Mouse (Mus musculus): Measurements from ENCODE around the gene Tfpt. TPM values are rescaled to one million over a fixed set of nuclear protein-coding genes. Genes with fewer than 3 reads are reported as not detected.

Gene Tfpt
- polyA plus RNA-seq (2015; fragmentation: Nextera tagmentation; extraction: Ambion mirVana), result 10.4 and 12.2 TPM in 2 replicates

DNA sequence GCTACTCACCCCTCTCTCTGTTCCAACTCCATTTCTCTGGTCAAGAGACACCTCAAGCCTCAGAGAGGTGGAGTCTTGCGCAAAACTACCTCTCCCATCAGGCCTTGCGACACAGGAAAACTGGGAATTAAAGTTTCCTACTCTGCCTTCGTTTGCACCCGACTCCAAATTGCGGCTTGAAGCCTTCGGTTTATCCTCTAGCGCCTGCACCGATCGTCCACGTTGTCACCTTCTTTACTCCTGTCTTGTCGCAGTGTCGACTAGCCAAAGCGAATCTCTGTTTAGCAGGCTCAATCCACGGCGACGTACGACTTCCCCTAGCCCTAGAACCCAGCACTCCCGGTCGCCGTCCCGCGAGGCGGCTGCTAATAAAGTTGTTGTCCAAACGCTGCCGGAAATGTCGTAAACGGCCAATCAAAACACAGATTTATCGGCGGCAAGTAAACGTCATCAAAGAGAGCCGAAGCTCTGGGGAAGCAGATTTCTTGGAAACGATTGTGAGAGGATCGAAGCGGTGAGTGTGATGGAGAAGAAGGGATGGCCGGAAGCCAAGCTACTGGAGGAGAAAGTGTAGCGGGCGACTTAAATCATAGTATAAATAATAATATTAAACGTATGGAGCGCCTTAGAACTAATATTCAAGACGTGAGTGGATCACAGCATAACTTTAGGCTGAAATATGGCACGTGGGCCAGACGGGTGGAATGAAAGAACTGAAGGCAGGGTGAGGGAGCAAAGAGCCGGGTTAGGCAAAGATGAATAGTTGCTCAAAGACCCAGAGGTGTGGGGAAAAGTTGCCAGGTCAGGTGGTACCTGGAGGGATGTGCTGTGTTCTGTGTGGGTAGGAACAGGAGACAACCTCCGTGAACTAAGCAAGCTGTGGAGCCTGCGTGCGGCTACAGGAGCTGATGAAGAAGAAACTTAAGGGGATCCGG, at the start of gene Tfpt, which contains the start of gene Prpf31:
TSS of gene Tfpt (minus strand) at position 387 of the 935 bp plus-strand sequence.
TSS of gene Prpf31 (plus strand) at position 443 of the 935 bp plus-strand sequence.
- WGBS (ENCODE audit: insufficient replicate concordance), result under 1% methylated on average over 47 of the region's 47 CpGs
- no peaks in the 10 kb centered on the region for H3K27me3 ChIP-seq
- ATAC-seq (ENCODE audit: insufficient read depth), result peak; percentile 89
- peaks cover 43% of the 10 kb centered on the region for H3K36me3 ChIP-seq (replicated peaks)
- peaks cover 25% of the 10 kb centered on the region for H3K4me1 ChIP-seq (replicated peaks)
- H3K4me2 ChIP-seq, result peak within 1 kb of the TSS; percentile 93
- peak within 1 kb of the TSS; percentile 75 for H3K9ac ChIP-seq
- H3K4me3 ChIP-seq (replicated peaks), result peak within 1 kb of the TSS; percentile 78
- H3K9me3 ChIP-seq (replicated peaks), result no peaks in the 10 kb centered on the region
- H3K27ac ChIP-seq (replicated peaks), result peak within 1 kb of the TSS; percentile 91

DNA sequence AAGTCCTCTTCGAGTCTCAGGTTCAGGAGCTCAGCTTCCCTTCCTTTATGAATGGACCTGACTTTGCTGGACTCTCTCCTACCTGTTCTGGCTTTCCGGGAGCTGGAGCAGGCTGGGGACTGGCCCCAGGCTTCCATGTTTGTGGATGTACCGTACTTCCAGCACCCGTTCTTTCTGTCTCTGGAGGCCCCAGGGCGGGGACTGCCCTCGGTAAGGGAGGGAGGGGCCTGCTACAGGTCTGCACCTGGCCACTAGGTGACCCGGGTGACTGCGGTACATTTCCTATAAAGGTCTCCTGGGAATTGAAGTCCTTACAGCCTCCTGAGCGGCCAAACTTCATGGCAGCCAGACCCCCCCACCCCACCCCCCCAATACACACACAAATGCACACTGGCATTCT, 47.6 kb upstream of the Tfpt start, which contains the start of gene Tmc4:
TSS of gene Tmc4 (minus strand) at position 212 of the 400 bp plus-strand sequence.
- 0 out of 2 replicates have a peak, but pooled peaks cover 6% of the 10 kb centered on the region for H3K36me3 ChIP-seq (replicated peaks)
- no peaks in the 10 kb centered on the region for H3K27me3 ChIP-seq
- H3K4me1 ChIP-seq (replicated peaks), result no peaks in the 10 kb centered on the region; the same call in 1 of the 2 replicates
- no peak within 1 kb of the TSS for H3K4me2 ChIP-seq
- ATAC-seq (ENCODE audit: insufficient read depth), result no peak
- 63% methylated on average over 9 of the region's 9 CpGs for WGBS (ENCODE audit: insufficient replicate concordance)
- no peak within 1 kb of the TSS for H3K9ac ChIP-seq
- H3K4me3 ChIP-seq (replicated peaks), result no peak within 1 kb of the TSS
- no peaks in the 10 kb centered on the region for H3K9me3 ChIP-seq (replicated peaks)
- no peak within 1 kb of the TSS for H3K27ac ChIP-seq (replicated peaks)

DNA sequence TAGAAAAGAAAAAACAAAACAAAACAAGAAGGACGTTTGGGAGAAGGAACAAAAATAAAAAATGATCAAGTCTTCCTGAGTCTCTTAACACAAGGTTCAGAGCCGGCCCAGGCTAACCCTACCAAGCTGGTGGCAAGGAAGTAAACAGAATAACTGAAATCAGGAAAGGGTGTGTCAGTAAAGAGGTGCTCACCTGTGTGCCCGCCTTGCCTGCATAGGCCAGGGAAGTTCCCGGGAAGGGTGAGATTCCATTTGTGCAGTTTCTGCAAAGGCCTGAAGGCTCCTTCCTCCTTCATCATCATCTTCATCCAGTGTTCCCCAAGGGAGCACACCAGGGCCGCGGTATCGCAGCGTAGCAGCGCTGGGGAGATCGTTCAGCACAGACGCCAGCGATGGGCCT, 46.6 kb upstream of the Tfpt start:
- Histone ChIP-seq H3K27ac (replicated peaks) (no peak overlapping the region), H3K27me3 (no peaks in the 10 kb centered on the region), H3K9me3 (replicated peaks) (no peaks in the 10 kb centered on the region), H3K4me3 (replicated peaks) (no peak overlapping the region), H3K4me1 (replicated peaks) (no peaks in the 10 kb centered on the region; the same call in 1 of the 2 replicates), H3K36me3 (replicated peaks) (0 out of 2 replicates have a peak, but pooled peaks cover 6% of the 10 kb centered on the region), H3K9ac (no peak overlapping the region), H3K4me2 (no peak overlapping the region)
- WGBS (ENCODE audit: insufficient replicate concordance), result 70% methylated on average over 12 of the region's 12 CpGs
- no peak for ATAC-seq (ENCODE audit: insufficient read depth)

DNA sequence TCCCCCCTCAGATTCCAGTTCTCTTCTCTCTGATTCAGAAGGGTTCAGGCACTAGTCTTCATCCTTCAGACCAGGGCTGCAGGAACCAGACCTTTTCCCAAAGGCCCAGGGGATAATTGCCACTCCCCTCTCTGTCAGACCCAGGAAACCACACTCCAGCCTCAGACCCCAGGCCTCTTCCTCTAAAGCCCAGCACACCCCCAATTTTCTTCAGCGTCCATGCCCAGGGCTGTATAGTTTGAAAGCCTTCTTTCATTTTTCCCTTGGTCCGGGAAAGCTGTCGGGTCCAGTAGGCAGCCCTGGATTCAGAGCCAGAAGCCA, 45.5 kb upstream of the Tfpt start:
- no peak for ATAC-seq (ENCODE audit: insufficient read depth)
- Histone ChIP-seq H3K4me2 (no peak overlapping the region), H3K27me3 (no peaks in the 10 kb centered on the region), H3K27ac (replicated peaks) (no peak overlapping the region), H3K36me3 (replicated peaks) (0 out of 2 replicates have a peak, but pooled peaks cover under 1% of the 10 kb centered on the region), H3K4me3 (replicated peaks) (no peak overlapping the region), H3K9ac (no peak overlapping the region), H3K9me3 (replicated peaks) (no peaks in the 10 kb centered on the region), H3K4me1 (replicated peaks) (no peaks in the 10 kb centered on the region; the same call in 1 of the 2 replicates)
- WGBS (ENCODE audit: insufficient replicate concordance), result 54% methylated on average over 3 of the region's 3 CpGs

DNA sequence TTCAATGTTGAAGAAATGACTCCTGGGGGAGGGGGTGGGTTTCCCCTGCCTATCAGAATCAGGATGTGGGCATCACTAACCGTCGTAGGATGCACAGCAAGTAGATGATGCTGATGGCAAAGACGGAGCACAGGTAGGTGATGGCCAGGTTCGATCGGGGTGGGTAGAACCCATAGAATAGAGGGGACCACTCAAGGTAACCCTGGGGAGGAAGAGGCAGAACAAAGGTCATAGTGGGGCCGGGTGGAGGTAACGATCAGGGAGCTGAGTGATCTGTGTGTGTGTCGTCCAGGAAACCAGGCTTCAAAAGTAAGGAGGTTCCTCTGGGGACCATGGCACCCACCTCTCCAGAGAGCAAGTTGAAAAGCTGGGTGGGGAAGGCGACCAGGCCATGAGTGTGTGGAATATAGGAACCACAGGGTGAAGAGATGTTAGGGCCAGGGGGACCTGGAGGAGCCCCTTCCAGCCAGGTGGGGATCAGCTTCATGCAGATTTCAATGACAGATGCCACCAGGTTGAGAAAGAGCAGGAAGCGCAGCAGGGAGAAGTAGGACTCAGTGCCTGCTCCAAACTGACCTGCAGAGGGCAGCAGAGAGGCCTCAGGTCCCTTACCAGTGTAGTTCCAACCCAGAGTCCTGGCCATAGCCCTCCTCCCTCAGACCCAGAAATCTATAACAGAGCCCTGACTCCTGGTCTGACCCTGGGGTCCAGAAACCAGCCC, 44.9 kb upstream of the Tfpt start:
- Histone ChIP-seq H3K4me1 (replicated peaks) (no peaks in the 10 kb centered on the region; the same call in 1 of the 2 replicates), H3K36me3 (replicated peaks) (no peaks in the 10 kb centered on the region), H3K27ac (replicated peaks) (no peak overlapping the region), H3K4me3 (replicated peaks) (no peak overlapping the region), H3K9ac (no peak overlapping the region), H3K27me3 (no peaks in the 10 kb centered on the region), H3K4me2 (no peak overlapping the region), H3K9me3 (replicated peaks) (no peaks in the 10 kb centered on the region)
- whole genome bisulfite sequencing (ENCODE audit: insufficient replicate concordance), result 40% methylated on average over 10 of the region's 10 CpGs
- peak; percentile 70 for ATAC-seq (ENCODE audit: insufficient read depth)

DNA sequence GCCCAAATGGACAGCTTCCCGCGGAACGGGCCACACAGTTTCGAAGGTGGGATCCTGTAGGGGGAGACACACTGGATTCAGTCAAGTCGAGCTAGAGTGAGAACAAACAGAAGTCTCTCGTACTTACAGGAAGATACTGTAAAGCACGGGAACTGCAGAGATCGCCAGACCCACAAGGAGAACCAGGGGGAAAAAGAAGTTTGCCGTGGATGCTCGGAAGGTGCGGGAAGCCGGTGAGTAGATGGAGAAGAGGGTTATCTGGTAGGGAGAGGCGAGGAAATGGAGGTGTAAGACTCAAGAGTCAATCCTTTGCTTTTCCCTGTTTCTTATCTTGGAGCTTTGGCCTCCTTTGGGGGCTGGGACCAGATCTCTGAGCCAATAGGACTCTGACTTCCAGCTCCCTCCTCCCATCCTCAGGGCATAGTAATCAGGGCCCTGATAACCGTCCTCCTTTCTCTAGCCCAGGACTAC, 37.2 kb upstream of the Tfpt start:
- Histone ChIP-seq H3K4me2 (peak overlapping the region; percentile 91), H3K36me3 (replicated peaks) (peaks cover 17% of the 10 kb centered on the region), H3K9me3 (replicated peaks) (no peaks in the 10 kb centered on the region), H3K27me3 (no peaks in the 10 kb centered on the region), H3K9ac (peak overlapping the region; percentile 37), H3K4me1 (replicated peaks) (peaks cover 42% of the 10 kb centered on the region), H3K4me3 (replicated peaks) (peak overlapping the region; percentile 74), H3K27ac (replicated peaks) (peak overlapping the region; percentile 93)
- peak; percentile 8 for ATAC-seq (ENCODE audit: insufficient read depth)
- 22% methylated on average over 14 of the region's 14 CpGs for WGBS (ENCODE audit: insufficient replicate concordance)

DNA sequence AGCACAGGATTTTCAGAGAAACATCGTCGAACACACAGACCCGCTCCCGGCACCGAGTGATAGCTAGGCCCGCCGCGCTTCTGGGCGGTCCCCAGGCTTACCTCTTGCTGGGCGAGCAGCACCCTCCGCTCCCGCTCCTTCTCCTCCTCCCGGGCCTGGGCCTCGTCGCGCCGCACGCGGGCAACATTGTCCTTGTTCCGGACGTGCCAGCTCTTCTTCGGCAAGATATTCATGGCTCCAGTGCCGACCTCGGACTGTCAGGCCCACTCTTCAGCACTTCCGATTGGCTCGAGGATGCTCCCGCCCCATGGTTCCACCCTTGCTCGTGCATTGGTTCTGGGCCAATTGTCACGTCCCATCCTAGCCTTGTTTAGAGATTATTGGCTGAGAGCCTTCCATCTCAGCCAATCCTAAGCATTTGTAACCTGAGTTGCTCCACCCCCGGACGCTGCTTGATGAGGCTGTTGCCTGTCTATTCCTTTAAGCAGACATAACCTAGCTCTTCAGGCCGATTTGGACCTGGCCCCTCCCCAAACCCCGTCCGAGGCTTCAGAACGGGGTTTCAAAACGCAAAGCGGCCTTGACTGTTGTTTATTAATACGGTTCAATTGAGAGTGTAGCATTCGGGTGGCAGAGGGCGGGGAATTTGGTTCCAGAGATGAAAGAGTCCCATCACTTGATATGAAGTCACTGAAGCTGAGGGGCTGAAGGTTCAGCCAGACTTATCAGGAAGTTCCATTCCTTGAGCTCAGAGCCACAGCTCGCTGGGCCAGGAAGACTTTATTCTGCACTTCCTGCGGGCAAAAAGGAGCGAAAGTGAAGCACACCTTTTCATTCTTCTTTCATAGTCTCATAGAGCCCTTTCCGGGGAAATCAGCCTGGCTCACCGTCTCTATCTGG, 35.7 kb upstream of the Tfpt start, which contains the start of gene Leng1:
TSS of gene Leng1 (minus strand) at position 626 of the 900 bp plus-strand sequence.
- Histone ChIP-seq H3K9me3 (replicated peaks) (no peaks in the 10 kb centered on the region), H3K27me3 (no peaks in the 10 kb centered on the region), H3K4me3 (replicated peaks) (peak within 1 kb of the TSS; percentile 74), H3K4me2 (peak within 1 kb of the TSS; percentile 91), H3K27ac (replicated peaks) (peak within 1 kb of the TSS; percentile 93), H3K36me3 (replicated peaks) (peaks cover 32% of the 10 kb centered on the region), H3K4me1 (replicated peaks) (peaks cover 42% of the 10 kb centered on the region), H3K9ac (peak within 1 kb of the TSS; percentile 81)
- peak; percentile 98 for ATAC-seq (ENCODE audit: insufficient read depth)
- WGBS (ENCODE audit: insufficient replicate concordance), result 3% methylated on average over 45 of the region's 45 CpGs

DNA sequence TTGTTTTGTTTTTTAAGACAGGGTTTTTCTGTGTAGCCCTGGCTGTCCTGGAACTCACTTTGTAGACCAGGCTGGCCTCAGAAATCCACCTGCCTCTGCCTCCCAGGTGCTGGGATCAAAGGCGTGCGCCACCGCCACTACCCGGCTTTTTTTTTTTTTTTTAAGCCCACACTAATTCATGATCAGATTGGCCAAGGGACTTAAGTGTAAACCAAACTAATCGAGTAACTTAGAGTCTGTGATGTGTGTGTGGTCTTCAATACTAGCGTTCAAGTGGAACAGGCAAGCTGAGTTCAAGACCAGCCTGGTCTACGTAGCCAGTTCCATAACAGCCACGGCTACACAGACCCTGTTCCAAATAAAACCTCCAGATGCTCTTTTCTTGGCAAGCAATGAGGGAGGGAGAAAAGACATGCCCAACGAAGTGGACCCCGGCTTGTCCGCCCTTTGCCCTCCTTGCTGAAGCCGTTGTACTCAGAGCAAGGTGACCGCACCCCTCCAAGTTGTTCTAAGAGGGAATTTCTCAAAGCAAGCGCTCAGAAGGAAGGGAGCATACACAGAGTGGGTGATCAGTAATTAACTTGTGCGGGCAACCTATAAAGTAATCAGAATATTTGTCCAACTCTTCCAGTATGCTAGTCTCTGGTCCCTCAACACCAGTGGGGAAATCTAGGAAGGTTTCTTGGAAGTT, 34.9 kb upstream of the Tfpt start:
- Histone ChIP-seq H3K36me3 (replicated peaks) (peaks cover 40% of the 10 kb centered on the region), H3K27ac (replicated peaks) (peak overlapping the region; percentile 93), H3K4me1 (replicated peaks) (peaks cover 42% of the 10 kb centered on the region), H3K4me2 (peak overlapping the region; percentile 91), H3K27me3 (no peaks in the 10 kb centered on the region), H3K4me3 (replicated peaks) (peak overlapping the region; percentile 74), H3K9ac (peak overlapping the region; percentile 81), H3K9me3 (replicated peaks) (no peaks in the 10 kb centered on the region)
- ATAC-seq (ENCODE audit: insufficient read depth), result peak; percentile 45
- 22% methylated on average over 15 of the region's 15 CpGs for WGBS (ENCODE audit: insufficient replicate concordance)

DNA sequence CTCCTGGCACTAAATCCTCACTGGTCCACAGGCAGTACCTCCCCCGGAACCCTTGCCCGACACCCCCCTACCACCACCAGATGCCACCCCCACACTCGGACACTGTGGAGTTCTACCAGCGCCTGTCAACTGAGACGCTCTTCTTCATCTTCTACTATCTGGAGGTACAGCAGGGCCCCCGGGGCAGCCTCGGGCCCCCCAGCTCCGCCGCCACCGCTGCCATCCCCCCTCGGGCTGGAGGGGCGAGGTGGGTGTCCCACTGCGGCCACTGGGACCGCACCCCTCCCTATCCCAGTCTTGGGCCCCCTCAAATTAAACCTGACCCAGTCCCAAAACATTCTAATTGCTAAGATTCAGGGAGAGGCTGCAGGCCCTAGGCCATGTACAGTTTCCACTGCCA, 28.8 kb upstream of the Tfpt start:
- Histone ChIP-seq H3K4me2 (no peak overlapping the region), H3K36me3 (replicated peaks) (peaks cover 98% of the 10 kb centered on the region), H3K4me3 (replicated peaks) (no peak overlapping the region), H3K9ac (no peak overlapping the region), H3K9me3 (replicated peaks) (no peaks in the 10 kb centered on the region), H3K4me1 (replicated peaks) (peaks cover 7% of the 10 kb centered on the region), H3K27me3 (no peaks in the 10 kb centered on the region), H3K27ac (replicated peaks) (no peak overlapping the region)
- no peak for ATAC-seq (ENCODE audit: insufficient read depth)
- WGBS (ENCODE audit: insufficient replicate concordance), result 93% methylated on average over 14 of the region's 14 CpGs

DNA sequence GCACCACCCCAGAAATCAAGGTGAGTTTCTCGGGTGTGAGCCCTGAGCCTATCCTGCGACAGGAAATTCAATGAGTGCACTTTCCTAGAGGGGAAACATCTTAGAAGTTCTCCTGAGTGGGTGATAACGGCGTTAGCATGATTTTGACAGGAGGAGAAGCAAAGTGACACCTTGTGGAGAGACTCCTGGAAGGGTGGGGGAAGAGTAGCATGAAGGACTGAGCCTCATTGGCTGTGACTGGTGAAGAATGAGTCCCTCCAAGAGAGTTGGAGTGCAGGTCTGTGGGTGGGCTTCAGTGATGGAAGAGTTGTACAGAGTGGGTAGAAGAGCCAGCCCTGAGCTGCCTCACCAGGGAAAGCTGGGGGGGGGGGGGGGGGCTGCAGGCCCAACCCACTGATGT, 27.2 kb upstream of the Tfpt start:
- WGBS (ENCODE audit: insufficient replicate concordance), result 81% methylated on average over 4 of the region's 4 CpGs

More for the DNA sequence above, 27.2 kb upstream of the Tfpt start:
- H3K36me3 ChIP-seq (replicated peaks), result peaks cover 100% of the 10 kb centered on the region
- H3K27me3 ChIP-seq, result no peaks in the 10 kb centered on the region
- no peak overlapping the region for H3K4me2 ChIP-seq
- no peak overlapping the region for H3K9ac ChIP-seq
- ATAC-seq (ENCODE audit: insufficient read depth), result no peak
- no peaks in the 10 kb centered on the region for H3K9me3 ChIP-seq (replicated peaks)
- H3K4me3 ChIP-seq (replicated peaks), result no peak overlapping the region
- H3K4me1 ChIP-seq (replicated peaks), result no peaks in the 10 kb centered on the region
- H3K27ac ChIP-seq (replicated peaks), result no peak overlapping the region

Measured in liver, embryonic 15.5 days (tissue).